Mouse (Mus musculus) myocyte (in vitro differentiated cells): Measurements from ENCODE around the gene Lrcol1.

Experiments used
- POLR2A ChIP-seq: IDR thresholded peaks from one replicate; pipeline ENCODE4 v1.6.1; 2011; ENCODE audit warnings: low read depth, mild to moderate bottlenecking, control low read depth, moderate library complexity; ENCODE audit not compliant: insufficient read length
- POLR2AphosphoS2 ChIP-seq: IDR thresholded peaks from one replicate; pipeline ENCODE4 v1.6.1; 2011; ENCODE audit warnings: low read depth, control low read depth; ENCODE audit not compliant: insufficient read length
- TCF3 ChIP-seq: IDR thresholded peaks from one replicate; pipeline ENCODE4 v1.6.1; 2011; ENCODE audit warnings: low read depth, control low read depth; ENCODE audit not compliant: insufficient read length

- no peak for TF ChIP-seq POLR2A
- no peak for TF ChIP-seq TCF3
- no peak for TF ChIP-seq POLR2AphosphoS2
These were observed 13.1 kb downstream of the Lrcol1 start for GRCm38 (mm10) chr5:110357531-110358179.
